Mouse (Mus musculus) hindbrain, embryonic 13.5 days (tissue): ENCODE measurements around the gene Cacna1c. TPM values are rescaled to one million over a fixed set of nuclear protein-coding genes. Genes with fewer than 3 reads are reported as not detected.
"Not testable (repeated sequence)": the region's sequence is repeated elsewhere in the genome, so short reads cannot be mapped to it uniquely, and the experiment has no call there.

Source experiments
- ATAC-seq: fragments of 200-750 bp; cut with Nextera tagmentation; 2 replicates; pipeline ENCODE4 v1.8.0; 2017; ENCODE audit warnings: moderate TSS enrichment; ENCODE audit not compliant: low FRiP score
- H3K27ac ChIP-seq: fragments of 300-500 bp; sonication (generic); 2 replicates; pipeline ENCODE4 v1.5.1; 2015; ENCODE audit warnings: inconsistent platforms, mild to moderate bottlenecking, moderate library complexity
- H3K27me3 ChIP-seq: fragments of 300-500 bp; sonication (generic); 2 replicates; pipeline ENCODE4 v1.6.1; 2015; ENCODE audit warnings: mild to moderate bottlenecking, inconsistent platforms
- H3K36me3 ChIP-seq: fragments of 300-500 bp; sonication (generic); 2 replicates; pipeline ENCODE4 v1.6.1; 2015; ENCODE audit warnings: mild to moderate bottlenecking, inconsistent platforms
- H3K4me1 ChIP-seq: fragments of 300-500 bp; sonication (generic); replicated peaks from 2 replicates; pipeline ENCODE4 v1.6.1; 2015; ENCODE audit warnings: inconsistent platforms
- H3K4me2 ChIP-seq: fragments of 300-500 bp; sonication (generic); 2 replicates; pipeline ENCODE4 v1.6.1; 2015; ENCODE audit warnings: inconsistent platforms, mild to moderate bottlenecking, moderate library complexity
- H3K4me3 ChIP-seq: fragments of 300-500 bp; sonication (generic); 2 replicates; pipeline ENCODE4 v1.5.1; 2015; ENCODE audit warnings: mild to moderate bottlenecking, inconsistent platforms
- H3K9ac ChIP-seq: fragments of 300-500 bp; sonication (generic); 2 replicates; pipeline ENCODE4 v1.6.1; 2015; ENCODE audit warnings: mild to moderate bottlenecking, inconsistent platforms
- H3K9me3 ChIP-seq: fragments of 300-500 bp; sonication (generic); 2 replicates; pipeline ENCODE4 v1.6.1; 2016; ENCODE audit warnings: inconsistent platforms
- WGBS: fragments of 180-500 bp; shearing (Covaris S2); methylation state at CpG from one replicate; pipeline ENCODE4 v1.1.7; 2015; 5-methylcytosine and 5-hydroxymethylcytosine counted together
- polyA plus RNA-seq: library from polyadenylated mRNA; unstranded; fragments of >200 nt; fragmentation: Nextera tagmentation; extraction: Ambion mirVana; gene quantifications from 2 replicates; pipeline ENCODE4 v1.2.1, GENCODE M21; 2015

Cacna1c gene
- polyA plus RNA-seq, 1 experiment from 2014 or later, result 6.9 TPM

DNA sequence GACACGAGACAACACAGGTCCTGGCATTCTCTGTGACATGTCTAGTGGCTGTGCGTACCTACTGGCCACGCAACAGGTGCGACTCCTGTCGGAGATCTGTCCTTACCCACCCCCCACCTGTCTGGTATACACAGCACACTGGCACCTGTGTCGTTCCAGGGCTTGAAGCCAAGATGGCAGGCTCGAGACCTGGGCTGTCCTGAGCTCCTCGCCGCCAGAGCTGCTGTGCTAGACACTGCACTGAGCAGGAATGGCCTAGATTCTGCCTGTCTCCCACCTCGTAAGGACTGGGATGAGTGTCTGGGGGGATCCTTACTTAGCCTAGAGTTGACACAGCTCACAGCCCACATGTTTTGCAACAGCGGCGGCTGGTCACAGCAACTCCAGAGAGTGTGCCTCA is 29.0 kb upstream of the Cacna1c start:
- 86% methylated on average over 12 of the region's 12 CpGs for WGBS
- Histone ChIP-seq H3K9me3 (no peaks in the 10 kb centered on the region), H3K27me3 (no peaks in the 10 kb centered on the region), H3K27ac (peak overlapping the region; percentile 61), H3K9ac (no peak overlapping the region), H3K36me3 (peaks cover 12% of the 10 kb centered on the region), H3K4me2 (no peak overlapping the region), H3K4me1 (peaks cover 18% of the 10 kb centered on the region), H3K4me3 (no peak overlapping the region)
- ATAC-seq, result 0 out of 2 replicates have a peak, but pooled peaks have one; percentile 34

- Histone ChIP-seq H3K4me3 (no peak overlapping the region), H3K4me2 (peak overlapping the region; percentile 33; the same call in 1 of the 2 replicates), H3K36me3 (peaks cover 14% of the 10 kb centered on the region), H3K27ac (peak overlapping the region; percentile 61), H3K9ac (no peak overlapping the region), H3K9me3 (no peaks in the 10 kb centered on the region), H3K27me3 (no peaks in the 10 kb centered on the region), H3K4me1 (peaks cover 18% of the 10 kb centered on the region)
- 0 out of 2 replicates have a peak, but pooled peaks have one; percentile 43 for ATAC-seq
- WGBS, result 46% methylated on average over 13 of the region's 13 CpGs
Measured at GRCm38 (mm10) chr6:119224451-119225195, 28.4 kb upstream of the Cacna1c start.

DNA sequence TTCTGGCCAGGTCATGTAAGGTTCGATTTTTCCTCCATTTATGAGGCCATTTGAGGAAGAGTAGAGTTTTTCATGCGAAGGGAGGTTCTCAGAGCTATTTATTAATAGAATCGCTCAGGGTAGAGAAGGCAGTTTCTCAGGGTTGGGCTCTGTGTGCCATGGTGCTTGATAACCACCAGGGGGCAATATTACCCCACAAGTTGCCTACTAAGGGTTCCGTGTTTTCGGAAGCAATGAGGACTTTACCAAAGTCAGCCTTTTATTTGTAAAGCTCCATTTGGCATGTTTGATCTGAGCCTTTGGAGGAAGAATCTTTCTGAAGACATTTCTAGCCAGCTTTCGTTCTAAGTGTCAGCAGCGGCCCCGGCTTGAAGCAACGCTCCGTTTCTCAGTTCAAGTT is 24.1 kb upstream of the Cacna1c start:
- Histone ChIP-seq H3K4me2 (no peak overlapping the region), H3K9me3 (no peaks in the 10 kb centered on the region), H3K9ac (no peak overlapping the region), H3K27me3 (no peaks in the 10 kb centered on the region), H3K4me1 (peaks cover 14% of the 10 kb centered on the region), H3K4me3 (no peak overlapping the region), H3K36me3 (peaks cover 40% of the 10 kb centered on the region), H3K27ac (no peak overlapping the region)
- ATAC-seq, result 0 out of 2 replicates have a peak, but pooled peaks have one; percentile 15
- WGBS, result 49% methylated on average over 10 of the region's 10 CpGs

GRCm38 (mm10) chr6:119219237-119219870 is 23.1 kb upstream of the Cacna1c start:
- no peaks in the 10 kb centered on the region for H3K9me3 ChIP-seq
- no peak for ATAC-seq
- peaks cover 5% of the 10 kb centered on the region for H3K4me1 ChIP-seq
- WGBS, result 74% methylated on average over 15 of the region's 15 CpGs
- no peak overlapping the region for H3K27ac ChIP-seq
- no peak overlapping the region for H3K4me3 ChIP-seq
- no peaks in the 10 kb centered on the region for H3K27me3 ChIP-seq
- H3K9ac ChIP-seq, result no peak overlapping the region
- no peak overlapping the region for H3K4me2 ChIP-seq
- H3K36me3 ChIP-seq, result peaks cover 49% of the 10 kb centered on the region

DNA sequence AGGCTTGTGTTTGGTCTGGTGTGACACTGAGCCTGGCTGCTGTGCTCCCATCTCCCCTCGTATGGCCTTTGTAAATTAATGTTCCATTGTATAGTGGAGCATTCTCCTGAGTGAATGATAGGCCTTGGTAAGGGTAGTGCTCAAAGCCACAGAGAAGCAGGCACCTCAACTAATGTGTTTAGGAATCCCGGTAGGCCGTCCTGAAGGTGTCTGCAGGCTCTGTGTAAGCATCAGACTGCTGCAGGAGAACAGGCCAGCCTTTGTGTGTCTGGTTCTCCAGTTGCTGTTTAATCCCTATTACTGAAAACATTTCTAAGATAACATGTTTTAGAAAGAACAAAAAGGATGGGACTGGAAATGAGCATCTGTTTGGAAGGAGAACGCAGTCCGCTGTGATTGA is 22.4 kb upstream of the Cacna1c start:
- no peak for ATAC-seq
- WGBS, result 87% methylated on average over 5 of the region's 5 CpGs
- H3K9ac ChIP-seq, result no peak overlapping the region
- H3K36me3 ChIP-seq, result peaks cover 54% of the 10 kb centered on the region
- no peaks in the 10 kb centered on the region for H3K9me3 ChIP-seq
- H3K27ac ChIP-seq, result no peak overlapping the region
- no peak overlapping the region for H3K4me2 ChIP-seq
- H3K27me3 ChIP-seq, result no peaks in the 10 kb centered on the region
- no peaks in the 10 kb centered on the region for H3K4me1 ChIP-seq
- H3K4me3 ChIP-seq, result no peak overlapping the region

GRCm38 (mm10) chr6:119217661-119218060 is 21.4 kb upstream of the Cacna1c start:
- Histone ChIP-seq H3K4me3 (no peak overlapping the region), H3K4me2 (no peak overlapping the region), H3K4me1 (no peaks in the 10 kb centered on the region), H3K9ac (peak overlapping the region; percentile 43; the same call in 1 of the 2 replicates), H3K9me3 (no peaks in the 10 kb centered on the region), H3K27me3 (no peaks in the 10 kb centered on the region), H3K36me3 (peaks cover 63% of the 10 kb centered on the region), H3K27ac (no peak overlapping the region)
- 82% methylated on average over 4 of the region's 4 CpGs for WGBS
- no peak for ATAC-seq

GRCm38 (mm10) chr6:119215040-119215613 is 18.9 kb upstream of the Cacna1c start:
- Histone ChIP-seq H3K4me2 (no peak overlapping the region), H3K9ac (no peak overlapping the region), H3K27me3 (no peaks in the 10 kb centered on the region), H3K27ac (no peak overlapping the region), H3K4me3 (no peak overlapping the region), H3K4me1 (no peaks in the 10 kb centered on the region), H3K9me3 (no peaks in the 10 kb centered on the region), H3K36me3 (peaks cover 54% of the 10 kb centered on the region)
- WGBS, result 89% methylated on average over 10 of the region's 10 CpGs
- no peak for ATAC-seq

GRCm38 (mm10) chr6:119214190-119214589 is 18.0 kb upstream of the Cacna1c start:
- no peak overlapping the region for H3K4me2 ChIP-seq
- H3K4me1 ChIP-seq, result no peaks in the 10 kb centered on the region
- no peak for ATAC-seq
- no peak overlapping the region for H3K9ac ChIP-seq
- H3K9me3 ChIP-seq, result no peaks in the 10 kb centered on the region
- no peak overlapping the region for H3K27ac ChIP-seq
- WGBS, result 82% methylated on average over 6 of the region's 6 CpGs
- peaks cover 48% of the 10 kb centered on the region for H3K36me3 ChIP-seq
- no peak overlapping the region for H3K4me3 ChIP-seq
- H3K27me3 ChIP-seq, result no peaks in the 10 kb centered on the region

DNA sequence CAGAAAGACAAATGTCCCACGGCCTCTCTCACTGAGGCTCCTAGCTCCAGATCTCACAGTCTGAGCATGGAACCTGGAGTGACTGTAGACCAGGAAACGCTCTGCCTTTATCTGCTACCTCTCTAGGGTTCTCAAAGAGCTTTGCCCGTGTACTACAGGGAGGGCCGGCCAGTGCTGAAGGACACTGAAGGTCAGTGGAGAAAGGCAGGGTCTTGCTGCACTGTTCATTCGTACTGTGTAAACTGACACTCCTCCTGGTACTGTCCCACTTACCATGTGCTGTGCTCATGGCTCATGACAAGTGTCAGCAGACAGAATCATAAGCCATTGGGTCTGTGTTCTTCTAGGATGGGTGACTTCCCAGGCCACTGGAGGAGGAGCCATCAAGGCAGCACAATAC is 17.2 kb upstream of the Cacna1c start:
- WGBS, result 95% methylated on average over 5 of the region's 5 CpGs
- H3K27ac ChIP-seq, result no peak overlapping the region
- no peak overlapping the region for H3K4me3 ChIP-seq
- H3K9me3 ChIP-seq, result no peaks in the 10 kb centered on the region
- no peak overlapping the region for H3K9ac ChIP-seq
- peaks cover 47% of the 10 kb centered on the region for H3K36me3 ChIP-seq
- no peaks in the 10 kb centered on the region for H3K4me1 ChIP-seq
- no peak for ATAC-seq
- no peaks in the 10 kb centered on the region for H3K27me3 ChIP-seq
- no peak overlapping the region for H3K4me2 ChIP-seq

GRCm38 (mm10) chr6:119206006-119206405 is 9.8 kb upstream of the Cacna1c start:
- not testable (repeated sequence) for H3K4me2 ChIP-seq, ATAC-seq, H3K4me3 ChIP-seq, H3K27ac ChIP-seq, H3K9ac ChIP-seq, H3K4me1 ChIP-seq, H3K9me3 ChIP-seq, H3K27me3 ChIP-seq
- H3K36me3 ChIP-seq, result peaks cover 28% of the 10 kb centered on the region
- WGBS, result 86% methylated on average over 7 of the region's 7 CpGs

- no peak for ATAC-seq
- Histone ChIP-seq H3K4me2 (no peak overlapping the region), H3K27ac (no peak overlapping the region), H3K9ac (no peak overlapping the region), H3K36me3 (peaks cover 28% of the 10 kb centered on the region), H3K4me3 (no peak overlapping the region), H3K9me3 (no peaks in the 10 kb centered on the region), H3K4me1 (peaks cover 13% of the 10 kb centered on the region), H3K27me3 (no peaks in the 10 kb centered on the region)
- WGBS, result 43% methylated on average over 3 of the region's 3 CpGs
Measured at GRCm38 (mm10) chr6:119204915-119205314, 8.7 kb upstream of the Cacna1c start.

GRCm38 (mm10) chr6:119204286-119204685 is 8.1 kb upstream of the Cacna1c start:
- Histone ChIP-seq H3K27ac (no peak overlapping the region), H3K27me3 (no peaks in the 10 kb centered on the region), H3K9ac (no peak overlapping the region), H3K4me1 (peaks cover 19% of the 10 kb centered on the region), H3K9me3 (no peaks in the 10 kb centered on the region), H3K4me2 (no peak overlapping the region), H3K36me3 (peaks cover 28% of the 10 kb centered on the region), H3K4me3 (no peak overlapping the region)
- WGBS, result 95% methylated on average over 7 of the region's 7 CpGs
- ATAC-seq, result no peak
